Mouse (Mus musculus): Measurements from ENCODE around the gene Ciapin1. TPM values are rescaled to one million over a fixed set of nuclear protein-coding genes. Genes with fewer than 3 reads are reported as not detected.

The Ciapin1 gene
- total and polyA plus RNA-seq, 3 experiments, result 122 to 263 TPM; not detected in 1

DNA sequence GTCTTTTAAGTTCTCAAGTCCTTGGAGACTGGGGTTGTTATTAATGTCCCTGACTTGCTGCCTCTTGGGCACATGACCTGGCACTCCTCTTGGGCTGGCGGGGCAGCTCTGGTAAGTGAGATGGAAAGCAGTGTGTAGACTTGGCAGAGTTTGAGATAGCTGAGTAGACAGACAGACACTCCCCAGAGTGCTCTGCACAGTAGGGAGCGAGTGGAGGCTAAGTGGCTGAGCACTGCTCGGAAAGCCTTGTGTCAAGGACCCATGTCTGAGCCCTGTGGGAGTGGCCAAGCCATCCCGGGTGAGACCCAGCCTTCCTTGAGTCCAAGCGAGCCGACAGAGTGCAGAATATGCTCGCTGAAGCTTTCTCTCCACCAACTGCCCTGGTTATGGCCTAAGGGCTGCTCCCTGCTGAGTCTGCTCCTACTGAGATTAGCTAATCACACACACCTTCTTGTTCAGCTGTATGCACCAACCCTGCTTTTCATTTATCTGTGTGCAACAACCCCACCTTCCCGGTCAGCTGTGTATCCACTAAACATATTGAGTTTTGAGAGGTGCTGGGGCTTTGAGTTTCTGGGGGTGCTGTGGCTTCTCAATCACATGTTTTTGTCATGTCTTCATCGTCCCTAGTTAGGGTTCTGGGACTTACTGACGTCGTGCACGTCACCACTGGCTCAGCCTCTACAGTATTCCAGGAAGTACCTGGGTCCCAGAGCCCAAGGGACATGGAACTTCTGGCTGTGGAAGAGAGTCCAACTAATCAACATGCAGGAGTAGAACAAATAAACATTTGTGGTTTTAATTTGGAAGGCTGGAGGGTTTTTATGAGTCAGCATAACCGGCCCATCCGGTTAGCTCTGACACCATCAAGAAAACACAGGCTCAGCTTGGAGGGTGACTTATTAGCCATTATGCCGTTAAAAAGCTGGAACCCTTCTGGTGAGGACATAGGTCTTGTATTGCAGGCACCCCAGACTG, 50.3 kb downstream of the Ciapin1 start:
- peaks cover 0 to 4% of the 10 kb centered on the region in 2 experiments; a peak in 1 of 4 replicates for H3K36me3 ChIP-seq (ENCODE audit: control insufficient read depth in 1 of 2, insufficient read depth in 2 of 2, low read length in 2 of 2)
- H3K79me2 ChIP-seq (ENCODE audit: control insufficient read depth, insufficient read depth, low read length, poor library complexity), result no peaks in the 10 kb centered on the region
- TF ChIP-seq SIN3A (IDR thresholded peaks at IDR 0.05; ENCODE audit: low read length) (no peak), TCF12 (IDR thresholded peaks at IDR 0.05; ENCODE audit: low read depth, low read length) (peak; percentile 64), KAT2A (conservative IDR thresholded peaks at IDR 0.05; ENCODE audit: low read depth, low read length) (no peak), TAL1 (IDR thresholded peaks at IDR 0.05; ENCODE audit: low read length) (peak; percentile 85), RCOR1 (IDR thresholded peaks at IDR 0.05; ENCODE audit: low read depth, low read length) (peak; percentile 55; the same call in 1 of the 2 replicates), ETS1 (IDR thresholded peaks at IDR 0.05; ENCODE audit: low read depth, low read length) (peak; percentile 58; the same call in 1 of the 2 replicates), EP300 (IDR thresholded peaks at IDR 0.05; ENCODE audit: low read depth in 1 of 2, low read length in 2 of 2) (peak; percentile 50 to 77), GATA1 (IDR thresholded peaks at IDR 0.05; ENCODE audit: low read depth, low read length) (peak; percentile 57; the same call in 1 of the 2 replicates)
- H3K9me3 ChIP-seq (replicated peaks; ENCODE audit: insufficient read depth, low read length), result no peaks in the 10 kb centered on the region
- DNase-seq (ENCODE audit: low read depth, low spot score), result peak; percentile 50
- peaks cover 0 to 8% of the 10 kb centered on the region in 2 experiments; a peak in 2 of 4 replicates for H3K4me1 ChIP-seq (ENCODE audit: control insufficient read depth in 1 of 2, insufficient read depth in 2 of 2, low read length in 2 of 2)
- H3K27ac ChIP-seq (ENCODE audit: control insufficient read depth, low read depth, low read length), result no peak overlapping the region
- H3K27me3 ChIP-seq (ENCODE audit: control insufficient read depth in 1 of 2, insufficient read depth in 2 of 2, low read length in 2 of 2), result peaks cover 3 to 4% of the 10 kb centered on the region in 2 experiments; a peak in 2 of 4 replicates
- no peak overlapping the region for H3K9ac ChIP-seq (ENCODE audit: control insufficient read depth, low read depth, low read length, poor library complexity, severe bottlenecking)
- H3K4me3 ChIP-seq (ENCODE audit: control insufficient read depth in 1 of 2, insufficient read depth in 1 of 2, low read depth in 2 of 2, low read length in 2 of 2), result no peak overlapping the region

DNA sequence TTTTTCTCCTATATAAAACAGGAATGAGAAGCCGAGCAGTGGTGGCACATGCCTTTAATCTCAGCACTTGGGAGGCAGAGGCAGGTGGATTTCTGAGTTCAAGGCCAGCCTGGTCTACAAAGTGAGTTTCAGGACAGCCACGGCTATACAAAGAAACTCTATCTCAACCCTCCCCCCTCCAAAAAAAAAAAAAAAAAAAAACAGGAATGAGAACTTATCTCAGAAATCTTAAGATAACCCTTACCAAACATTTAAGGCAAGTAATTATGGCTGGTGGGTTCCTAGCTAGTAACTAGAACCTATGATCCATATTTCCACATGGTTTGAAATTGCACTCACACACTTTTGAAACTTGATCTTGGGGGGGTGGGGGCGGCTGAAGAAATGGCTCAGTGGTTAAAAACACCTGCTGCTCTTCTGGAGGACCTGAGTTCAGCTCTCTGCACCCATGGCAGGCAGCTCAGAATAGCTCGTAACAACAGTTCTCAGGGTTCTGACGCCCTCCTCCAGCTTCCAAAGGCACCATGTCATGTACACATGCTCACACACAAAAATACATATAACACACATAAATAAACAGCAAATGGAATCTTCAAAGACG, 52.1 kb downstream of the Ciapin1 start:
- TF ChIP-seq GABPA (IDR thresholded peaks at IDR 0.05; ENCODE audit: low read depth, low read length), result no peak
- no peak for TF ChIP-seq ETS1 (IDR thresholded peaks at IDR 0.05; ENCODE audit: low read depth, low read length)
- TF ChIP-seq CHD2 (IDR thresholded peaks at IDR 0.05; ENCODE audit: low read length), result no peak
- no peak for TF ChIP-seq CTCF (IDR thresholded peaks at IDR 0.05 in 2 of 3, conservative IDR thresholded peaks at IDR 0.05 in 1 of 3; ENCODE audit: control insufficient read depth in 1 of 3, insufficient read depth in 1 of 3, low read depth in 2 of 3, low read length in 3 of 3, poor library complexity in 1 of 3, severe bottlenecking in 1 of 3)
- TF ChIP-seq ZKSCAN1 (IDR thresholded peaks at IDR 0.05; ENCODE audit: low read depth, low read length), result no peak
- TF ChIP-seq JUND (IDR thresholded peaks at IDR 0.05; ENCODE audit: low read depth, low read length), result no peak
- no peak for TF ChIP-seq POLR2AphosphoS5 (IDR thresholded peaks at IDR 0.05; ENCODE audit: borderline replicate concordance, low read depth, low read length)
- no peak for TF ChIP-seq SMC3 (IDR thresholded peaks at IDR 0.05; ENCODE audit: low read depth, low read length)
- no peak for TF ChIP-seq ELF1 (IDR thresholded peaks at IDR 0.05; ENCODE audit: low read depth, low read length)
- TF ChIP-seq ZMIZ1 (IDR thresholded peaks at IDR 0.05; ENCODE audit: low read depth, low read length), result no peak
- no peak for TF ChIP-seq MXI1 (IDR thresholded peaks at IDR 0.05; ENCODE audit: low read depth, low read length)
- Histone ChIP-seq H3K79me2 (ENCODE audit: control insufficient read depth, insufficient read depth, low read length, poor library complexity) (no peaks in the 10 kb centered on the region), H3K27me3 (ENCODE audit: control insufficient read depth in 1 of 2, insufficient read depth in 2 of 2, low read length in 2 of 2) (peaks cover 3 to 4% of the 10 kb centered on the region in 2 experiments; a peak in 2 of 4 replicates), H3K4me1 (ENCODE audit: control insufficient read depth in 1 of 2, insufficient read depth in 2 of 2, low read length in 2 of 2) (peaks cover 0 to 8% of the 10 kb centered on the region in 2 experiments; a peak in 2 of 4 replicates), H3K27ac (ENCODE audit: control insufficient read depth, low read depth, low read length) (no peak overlapping the region), H3K9me3 (replicated peaks; ENCODE audit: insufficient read depth, low read length) (no peaks in the 10 kb centered on the region), H3K36me3 (ENCODE audit: control insufficient read depth in 1 of 2, insufficient read depth in 2 of 2, low read length in 2 of 2) (peaks cover 0 to 4% of the 10 kb centered on the region in 2 experiments; a peak in 1 of 4 replicates), H3K4me3 (ENCODE audit: control insufficient read depth in 1 of 2, insufficient read depth in 1 of 2, low read depth in 2 of 2, low read length in 2 of 2) (no peak overlapping the region), H3K9ac (ENCODE audit: control insufficient read depth, low read depth, low read length, poor library complexity, severe bottlenecking) (no peak overlapping the region)
- no peak for DNase-seq (ENCODE audit: low read depth, low spot score)

All from MEL (cell line).